Mouse (Mus musculus) testis, adult 2 months (tissue): ENCODE results near the gene Tead4. TPM values are rescaled to one million over a fixed set of nuclear protein-coding genes. Genes with fewer than 3 reads are reported as not detected.
A peak's percentile ranks its signal among the peaks of the same experiment; 100 is the strongest.

Experiments used
- H3K27ac ChIP-seq: fragments of 200-500 bp; 2 replicates; pipeline ENCODE4 v1.5.1; 2012; ENCODE audit warnings: low read depth, low read length; ENCODE audit not compliant: control insufficient read depth, insufficient read depth
- H3K27me3 ChIP-seq: fragments of 200-500 bp; 2 replicates; pipeline ENCODE4 v1.6.1; 2012; ENCODE audit warnings: mild to moderate bottlenecking, low read length, moderate library complexity; ENCODE audit not compliant: control insufficient read depth, insufficient read depth
- H3K36me3 ChIP-seq: fragments of 200-500 bp; 2 replicates; pipeline ENCODE4 v1.6.1; 2012; ENCODE audit warnings: mild to moderate bottlenecking, low read length; ENCODE audit not compliant: control insufficient read depth, insufficient read depth
- H3K4me1 ChIP-seq: fragments of 200-500 bp; 2 replicates; pipeline ENCODE4 v1.6.1; 2012; ENCODE audit warnings: low read length; ENCODE audit not compliant: control insufficient read depth, insufficient read depth
- H3K4me3 ChIP-seq: fragments of 200-500 bp; 2 replicates; pipeline ENCODE4 v1.5.1; 2012; ENCODE audit warnings: low read depth, mild to moderate bottlenecking, low read length, moderate library complexity, mixed read lengths; ENCODE audit not compliant: control insufficient read depth
- CTCF ChIP-seq: fragments of 200-500 bp; IDR thresholded peaks from 2 replicates; pipeline ENCODE4 v1.5.1; 2012; ENCODE audit warnings: low read depth, mild to moderate bottlenecking, inconsistent platforms, low read length, moderate library complexity; ENCODE audit not compliant: control insufficient read depth, insufficient read depth, insufficient replicate concordance
- POLR2A ChIP-seq: fragments of 200-500 bp; IDR thresholded peaks from 2 replicates; pipeline ENCODE4 v1.6.1; 2012; ENCODE audit warnings: low read depth, mild to moderate bottlenecking, inconsistent platforms, low read length, moderate library complexity; ENCODE audit not compliant: control insufficient read depth
- polyA plus RNA-seq: library from polyadenylated mRNA; depleted of rRNA; stranded (reverse); fragments of >200 nt; gene quantifications from 2 replicates; pipeline ENCODE4 v1.2.3, GENCODE M21; 2012; rRNA removed

The Tead4 gene
- 0.05 and 0.25 TPM in 2 replicates for polyA plus RNA-seq

- H3K27ac ChIP-seq, result no peak within 1 kb of the TSS
- H3K36me3 ChIP-seq, result no peaks in the 10 kb centered on the region
- H3K4me1 ChIP-seq, result peaks cover 11% of the 10 kb centered on the region
- H3K4me3 ChIP-seq, result peak within 1 kb of the TSS; percentile 66
- TF ChIP-seq CTCF (no peak), POLR2A (no peak)
- H3K27me3 ChIP-seq, result no peaks in the 10 kb centered on the region; the same call in 1 of the 2 replicates
These were observed at the start of gene Tead4 for GRCm38 (mm10) chr6:128300134-128301001. Gene Tead4, minus strand, starts transcription at chr6:128300823.

- H3K4me3 ChIP-seq, result no peak overlapping the region
- H3K4me1 ChIP-seq, result peaks cover 2% of the 10 kb centered on the region; the same call in 1 of the 2 replicates
- H3K27me3 ChIP-seq, result no peaks in the 10 kb centered on the region
- no peaks in the 10 kb centered on the region for H3K36me3 ChIP-seq
- no peak overlapping the region for H3K27ac ChIP-seq
- TF ChIP-seq CTCF (no peak), POLR2A (no peak)
These were observed 49.1 kb upstream of the Tead4 start for GRCm38 (mm10) chr6:128349711-128350110.

GRCm38 (mm10) chr6:128346782-128347181 lies 46.2 kb upstream of the Tead4 start:
- no peak for TF ChIP-seq CTCF
- no peak for TF ChIP-seq POLR2A
- Histone ChIP-seq H3K27ac (no peak overlapping the region; the same call in 1 of the 2 replicates), H3K27me3 (no peaks in the 10 kb centered on the region), H3K36me3 (no peaks in the 10 kb centered on the region), H3K4me1 (no peaks in the 10 kb centered on the region), H3K4me3 (no peak overlapping the region)

GRCm38 (mm10) chr6:128345623-128346022 lies 45.0 kb upstream of the Tead4 start:
- Histone ChIP-seq H3K27me3 (no peaks in the 10 kb centered on the region), H3K4me1 (no peaks in the 10 kb centered on the region), H3K4me3 (no peak overlapping the region), H3K36me3 (no peaks in the 10 kb centered on the region), H3K27ac (no peak overlapping the region)
- TF ChIP-seq POLR2A (no peak), CTCF (no peak)

- Histone ChIP-seq H3K4me3 (no peak overlapping the region), H3K27ac (no peak overlapping the region)
- TF ChIP-seq POLR2A (no peak), CTCF (no peak)
These were observed 41.5 kb upstream of the Tead4 start for GRCm38 (mm10) chr6:128341956-128342723.

GRCm38 (mm10) chr6:128338876-128339275 lies 38.3 kb upstream of the Tead4 start:
- TF ChIP-seq CTCF (no peak), POLR2A (no peak)

More at GRCm38 (mm10) chr6:128341956-128342723, 41.5 kb upstream of the Tead4 start:
- H3K27me3 ChIP-seq, result no peaks in the 10 kb centered on the region
- no peaks in the 10 kb centered on the region for H3K36me3 ChIP-seq
- H3K4me1 ChIP-seq, result no peaks in the 10 kb centered on the region

GRCm38 (mm10) chr6:128337467-128337866 lies 36.8 kb upstream of the Tead4 start:
- Histone ChIP-seq H3K4me1 (no peaks in the 10 kb centered on the region), H3K27ac (no peak overlapping the region), H3K4me3 (no peak overlapping the region), H3K27me3 (no peaks in the 10 kb centered on the region), H3K36me3 (no peaks in the 10 kb centered on the region)
- TF ChIP-seq POLR2A (no peak), CTCF (no peak)

More at GRCm38 (mm10) chr6:128338876-128339275, 38.3 kb upstream of the Tead4 start:
- Histone ChIP-seq H3K4me1 (no peaks in the 10 kb centered on the region), H3K27me3 (no peaks in the 10 kb centered on the region), H3K27ac (no peak overlapping the region), H3K36me3 (no peaks in the 10 kb centered on the region), H3K4me3 (no peak overlapping the region)
